Mouse (Mus musculus): ENCODE measurements around the gene Hoxa9.

Gene Hoxa9

DNA sequence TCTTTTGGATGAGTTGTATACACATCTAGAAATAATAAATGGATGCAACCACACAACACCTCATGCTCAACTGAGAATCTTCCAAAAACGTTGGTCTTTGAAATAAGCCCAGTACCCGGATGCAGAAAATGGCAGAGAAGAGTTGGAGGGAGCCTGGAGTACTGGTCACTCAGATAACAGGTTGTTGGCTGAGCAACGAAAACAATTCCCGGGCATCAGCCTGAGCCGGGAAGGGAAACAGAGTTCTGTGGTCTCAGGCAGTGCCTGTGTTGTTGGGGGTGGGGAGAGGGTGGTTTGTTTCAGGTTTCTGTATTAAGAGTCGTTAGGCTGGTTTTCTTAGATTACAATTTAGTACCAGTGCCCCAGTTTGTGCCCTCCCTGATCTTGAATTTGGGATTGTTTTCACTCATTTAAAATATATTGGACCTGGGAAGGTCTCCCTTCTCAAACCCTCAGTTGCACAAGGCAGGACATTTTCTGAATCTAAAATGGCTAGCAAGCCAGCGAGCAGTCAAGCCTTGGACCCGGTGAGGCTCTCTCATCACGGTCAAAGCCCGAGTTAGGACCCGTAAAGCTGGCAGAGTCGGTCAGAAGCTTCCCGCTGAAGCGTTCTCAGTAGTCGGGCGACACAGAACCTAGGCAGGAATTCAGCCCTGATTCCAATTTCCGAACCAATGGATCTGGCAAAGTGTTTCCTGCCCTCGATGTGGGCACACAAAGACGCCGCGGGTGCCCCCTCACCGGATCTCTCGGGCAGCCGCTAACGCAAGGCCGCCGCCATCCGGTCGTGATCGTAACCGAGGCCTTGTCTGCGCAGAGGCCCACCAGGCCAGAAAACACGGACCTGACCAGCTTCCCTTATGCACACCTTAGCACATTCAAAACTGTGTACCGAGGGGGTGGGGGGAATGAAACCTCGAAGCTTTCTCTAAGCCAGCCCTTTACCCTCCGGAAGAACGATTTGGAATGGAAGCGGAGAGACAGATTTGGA lies 2.1 kb downstream of the Hoxa9 start:
- DNase-seq (ENCODE audit: low spot score) = no peak

- no peak for DNase-seq (ENCODE audit: low spot score)
Observed at GRCm38 (mm10) chr6:52227470-52228222, 3.2 kb downstream of the Hoxa9 start.

DNA sequence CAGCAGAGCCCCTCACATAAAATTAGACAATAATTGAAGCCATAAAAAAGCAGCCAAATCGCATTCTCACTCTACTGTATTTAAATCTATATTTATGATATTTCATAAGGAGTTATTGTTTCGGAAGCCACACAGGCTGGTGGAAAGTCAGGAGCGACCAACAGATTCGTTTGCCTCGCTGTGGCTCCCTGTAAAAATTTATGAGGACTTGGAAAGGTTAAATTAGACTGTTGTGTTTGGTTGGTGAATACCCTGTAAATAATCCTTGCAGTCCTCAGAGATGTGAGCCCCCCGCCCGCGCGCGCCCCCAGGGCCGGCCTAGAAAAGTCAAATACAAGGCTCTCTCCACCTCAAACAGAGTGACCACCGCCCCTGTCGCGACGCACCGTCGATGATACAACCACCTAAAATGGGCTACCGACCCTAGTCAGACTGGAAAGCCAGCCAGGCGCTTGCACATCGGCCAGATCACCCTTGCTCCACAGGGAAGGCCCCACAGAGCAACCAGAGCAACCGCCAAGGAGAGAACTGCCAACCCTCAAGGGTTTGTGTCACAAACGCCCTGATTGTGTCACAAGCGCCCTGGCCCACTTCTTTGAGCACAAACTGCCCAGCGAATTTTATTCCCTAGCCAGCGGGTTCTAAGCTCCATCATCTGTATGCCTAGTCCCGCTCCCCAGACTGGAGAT lies 4.2 kb downstream of the Hoxa9 start:
- no peak for DNase-seq (ENCODE audit: low spot score)

DNA sequence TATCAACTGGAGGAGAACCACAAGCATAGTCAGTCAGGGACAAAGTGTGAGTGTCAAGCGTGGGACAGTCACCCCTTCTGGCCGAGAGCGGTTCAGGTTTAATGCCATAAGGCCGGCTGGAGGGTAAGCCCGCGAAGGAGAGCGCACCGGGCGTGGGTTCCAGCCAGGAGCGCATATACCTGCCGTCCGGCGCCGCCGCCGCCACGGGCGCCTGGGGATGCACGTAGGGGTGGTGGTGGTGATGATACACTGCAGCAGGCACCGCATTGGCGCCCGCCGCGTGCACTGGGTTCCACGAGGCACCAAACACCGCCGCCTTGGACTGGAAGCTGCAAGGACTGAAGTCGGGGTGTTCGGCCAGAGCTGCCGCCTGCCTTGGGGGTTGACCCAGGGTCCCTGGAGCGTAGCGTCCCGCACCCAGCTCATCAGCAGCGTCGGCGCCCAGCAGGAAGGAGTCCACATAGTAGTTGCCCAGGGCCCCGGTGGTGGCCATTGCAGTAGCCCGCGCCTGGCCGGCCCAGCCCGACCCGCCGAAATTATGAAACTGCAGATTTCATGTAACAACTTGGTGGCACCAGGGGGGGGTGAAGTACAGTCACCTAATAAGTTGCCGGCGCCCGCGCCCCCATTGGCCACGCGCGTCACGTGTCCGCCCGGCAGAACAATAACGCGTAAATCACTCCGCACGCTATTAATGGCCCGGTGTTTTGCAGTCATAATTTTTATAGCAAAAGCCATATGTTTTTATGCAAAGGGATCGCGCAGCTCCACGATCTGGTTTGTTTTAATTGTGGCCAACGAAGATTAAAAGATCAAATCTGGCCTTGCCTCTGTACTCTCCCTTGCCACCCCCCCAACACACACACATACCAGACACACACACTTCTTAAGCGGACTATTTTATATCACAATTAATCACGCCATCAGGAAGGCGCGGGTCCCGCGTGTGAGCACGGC lies 5.0 kb downstream of the Hoxa9 start:
- DNase-seq (ENCODE audit: low spot score) = no peak

DNA sequence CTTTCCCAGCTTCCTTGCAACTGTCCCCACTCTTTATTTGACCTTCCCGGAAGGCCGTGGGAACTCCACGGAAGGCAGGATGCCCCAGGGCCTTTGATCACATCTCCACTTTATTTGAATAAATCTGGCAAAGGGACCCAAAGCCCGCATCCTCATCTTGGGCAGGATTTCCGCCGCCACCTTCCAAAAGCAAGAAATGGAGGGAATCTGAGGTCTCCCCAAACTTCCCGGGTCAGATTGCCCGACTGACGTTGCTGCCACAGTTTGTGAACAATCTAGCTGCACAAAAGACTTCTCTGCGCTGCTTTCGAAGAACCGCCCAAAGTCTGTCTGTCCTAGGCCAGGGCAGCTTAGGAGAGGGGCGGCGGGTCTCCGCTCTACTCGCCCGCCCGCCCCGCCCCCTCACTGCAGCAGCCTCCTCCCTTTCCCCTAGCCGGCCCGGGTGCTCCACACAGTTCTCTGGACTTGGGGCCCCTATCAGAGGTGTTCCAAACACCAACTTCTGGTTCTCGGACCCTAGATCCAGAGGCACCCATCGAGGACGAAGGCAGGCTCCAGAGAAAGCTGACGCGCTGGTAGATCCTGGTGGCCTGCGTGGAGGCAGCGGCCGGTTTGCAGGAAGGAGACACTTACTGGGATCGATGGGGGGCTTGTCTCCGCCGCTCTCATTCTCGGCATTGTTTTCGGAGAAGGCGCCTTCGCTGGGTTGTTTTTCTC lies 5.8 kb downstream of the Hoxa9 start:
- DNase-seq (ENCODE audit: low spot score) = no peak

GRCm38 (mm10) chr6:52223939-52224760 lies 6.7 kb downstream of the Hoxa9 start:
- no peak for DNase-seq (ENCODE audit: low spot score)

DNA sequence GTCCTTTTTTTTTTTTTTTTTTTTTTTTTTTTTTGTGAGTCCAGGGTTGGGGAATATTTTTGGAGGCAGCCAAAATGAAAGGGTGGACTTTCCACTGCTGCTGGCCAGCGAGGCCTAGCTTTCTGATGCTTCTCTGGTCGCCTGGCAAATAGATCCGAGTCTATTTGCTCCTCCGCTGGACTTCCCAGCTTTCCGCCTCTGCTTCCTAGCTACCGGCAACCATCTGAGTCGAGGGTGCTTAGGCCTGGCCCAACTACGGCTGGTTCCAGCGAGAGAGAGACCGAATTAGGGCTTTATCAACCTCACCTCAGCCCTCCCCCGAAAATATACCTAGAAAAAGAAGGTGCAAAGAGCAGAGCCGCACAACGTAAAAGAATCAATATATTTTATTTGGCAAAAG lies 8.2 kb downstream of the Hoxa9 start:
- no peak for DNase-seq (ENCODE audit: low spot score)

DNA sequence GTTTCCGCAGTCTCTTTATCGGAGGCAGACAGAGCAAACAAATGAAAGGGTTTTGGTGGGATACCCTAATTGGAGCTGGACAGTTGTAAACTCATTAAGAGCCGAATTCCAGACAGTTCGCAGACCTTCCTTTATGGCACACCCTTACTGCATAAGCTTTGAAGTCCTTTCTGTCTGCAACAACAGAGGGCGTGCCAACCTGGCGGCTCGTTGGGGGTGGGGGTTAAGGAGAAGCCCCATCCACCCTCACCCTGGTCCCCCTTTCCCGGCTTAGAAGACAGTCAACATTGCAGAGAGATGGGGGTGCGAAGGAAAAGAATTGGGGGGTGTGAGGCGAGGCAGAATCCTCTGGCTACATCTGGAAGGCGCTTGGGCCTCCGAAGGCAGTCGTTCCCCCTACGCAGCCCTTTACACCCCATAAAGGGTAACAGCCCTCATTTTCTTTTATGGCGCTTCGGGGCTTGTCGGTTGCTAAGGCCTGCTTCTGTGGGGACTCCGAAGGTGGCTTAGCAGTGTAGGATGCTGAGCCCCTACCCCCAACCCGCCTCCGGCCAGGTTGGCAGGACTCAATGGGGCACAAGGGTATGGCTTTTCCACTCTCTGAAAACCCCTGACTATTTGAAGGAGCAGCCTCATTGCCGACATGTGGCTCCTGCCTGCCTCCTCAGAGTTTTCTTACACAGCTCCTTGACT lies 8.8 kb downstream of the Hoxa9 start:
- DNase-seq (ENCODE audit: low spot score) = no peak

DNA sequence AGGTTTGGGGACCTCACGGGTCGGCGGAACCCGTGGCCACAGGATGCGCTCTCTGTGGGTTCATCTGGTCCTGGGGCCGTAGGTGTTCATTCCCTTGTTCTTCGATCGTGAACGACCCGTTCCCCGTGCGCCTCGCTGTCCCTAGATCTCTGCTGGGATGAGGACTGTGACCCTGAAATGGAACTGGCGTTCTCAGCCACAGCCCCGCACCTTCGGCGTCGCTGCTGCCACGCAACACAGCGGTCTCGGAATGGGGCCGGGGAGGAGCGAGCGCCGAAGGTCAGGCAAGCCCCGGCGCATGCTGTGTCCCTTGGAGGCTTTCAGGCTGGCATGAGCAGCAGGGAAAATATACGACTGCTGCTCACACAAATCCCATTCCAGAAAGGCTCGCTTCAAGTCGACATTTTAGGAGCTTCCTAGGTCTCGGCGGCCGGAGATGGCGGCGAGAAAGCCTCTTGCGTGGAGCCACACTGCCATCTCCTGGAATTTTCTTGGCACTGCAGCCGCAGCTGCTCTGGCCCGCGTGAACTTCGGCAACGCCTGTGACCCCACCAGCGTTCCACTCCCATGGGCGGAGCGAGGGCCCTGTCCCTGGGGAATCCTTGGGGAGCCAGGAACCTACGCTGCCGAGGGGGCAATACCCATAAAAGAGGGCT lies 9.4 kb downstream of the Hoxa9 start, which contains the start of gene Hoxa7:
TSS of gene Hoxa7 (minus strand) at position 518 of the 656 bp plus-strand sequence.
- peak; percentile 57 for DNase-seq (ENCODE audit: low spot score)

DNA sequence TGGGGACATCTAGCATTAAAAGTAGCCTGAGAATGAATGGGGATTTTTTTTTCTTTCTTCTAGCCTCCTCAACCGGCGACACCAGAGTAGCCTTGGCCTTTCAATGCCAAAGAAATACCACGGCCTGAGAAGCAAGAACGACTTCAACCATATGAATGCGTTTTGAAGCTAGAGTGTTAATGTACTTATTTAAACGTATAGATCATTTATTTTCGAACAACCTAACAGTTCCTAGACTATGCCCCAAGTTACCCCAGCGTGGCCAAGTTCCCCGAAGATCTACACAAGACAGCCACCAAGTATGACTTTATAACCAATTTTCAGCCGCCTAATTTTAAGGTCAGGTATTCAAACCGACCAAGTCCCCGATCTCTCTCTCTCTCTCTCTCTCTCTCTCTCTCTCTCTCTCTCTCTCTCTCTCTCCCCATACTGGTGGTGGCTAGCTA lies 10.0 kb downstream of the Hoxa9 start:
- no peak for DNase-seq (ENCODE audit: low spot score)

DNA sequence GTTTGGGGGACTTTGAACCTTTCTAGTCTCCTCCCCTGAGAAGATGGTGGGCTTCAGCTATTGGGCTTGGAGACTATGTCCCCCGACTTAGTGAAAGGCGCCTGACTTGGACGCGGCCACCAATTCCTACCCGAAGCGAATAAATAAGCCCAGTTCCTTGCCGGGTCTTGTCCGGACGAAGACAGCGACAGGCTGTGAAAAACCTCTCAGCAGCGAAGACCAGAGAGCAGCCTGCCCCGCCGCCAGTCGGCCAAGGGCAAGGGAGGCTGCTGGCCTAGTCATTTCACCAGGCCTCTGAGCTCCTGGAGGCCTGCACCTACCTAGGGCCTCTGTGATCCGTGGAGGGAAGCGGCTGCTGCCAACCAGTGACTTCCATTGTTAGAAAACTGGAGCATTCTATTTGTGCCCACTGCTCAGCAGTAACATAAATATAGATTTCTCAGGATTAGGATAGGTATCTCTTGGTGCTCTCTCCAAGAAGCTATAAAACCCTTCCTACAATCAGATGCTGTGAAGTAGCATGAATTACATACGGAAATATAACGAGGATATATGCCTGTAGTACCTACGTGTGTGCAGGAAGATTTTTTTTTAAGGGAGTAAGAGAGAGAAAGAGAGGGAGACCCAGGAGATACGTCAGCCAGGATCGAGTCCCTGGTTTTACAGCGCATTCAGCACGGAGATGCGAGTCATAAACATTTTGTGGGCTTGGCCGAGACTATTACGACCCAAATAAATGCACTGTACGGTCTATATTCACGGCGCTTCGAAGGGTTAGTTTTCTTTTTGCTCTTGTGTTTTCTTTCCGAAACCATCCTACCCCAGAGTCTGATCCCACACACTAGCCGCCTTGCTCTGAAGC lies 10.7 kb downstream of the Hoxa9 start:
- no peak for DNase-seq (ENCODE audit: low spot score)

DNA sequence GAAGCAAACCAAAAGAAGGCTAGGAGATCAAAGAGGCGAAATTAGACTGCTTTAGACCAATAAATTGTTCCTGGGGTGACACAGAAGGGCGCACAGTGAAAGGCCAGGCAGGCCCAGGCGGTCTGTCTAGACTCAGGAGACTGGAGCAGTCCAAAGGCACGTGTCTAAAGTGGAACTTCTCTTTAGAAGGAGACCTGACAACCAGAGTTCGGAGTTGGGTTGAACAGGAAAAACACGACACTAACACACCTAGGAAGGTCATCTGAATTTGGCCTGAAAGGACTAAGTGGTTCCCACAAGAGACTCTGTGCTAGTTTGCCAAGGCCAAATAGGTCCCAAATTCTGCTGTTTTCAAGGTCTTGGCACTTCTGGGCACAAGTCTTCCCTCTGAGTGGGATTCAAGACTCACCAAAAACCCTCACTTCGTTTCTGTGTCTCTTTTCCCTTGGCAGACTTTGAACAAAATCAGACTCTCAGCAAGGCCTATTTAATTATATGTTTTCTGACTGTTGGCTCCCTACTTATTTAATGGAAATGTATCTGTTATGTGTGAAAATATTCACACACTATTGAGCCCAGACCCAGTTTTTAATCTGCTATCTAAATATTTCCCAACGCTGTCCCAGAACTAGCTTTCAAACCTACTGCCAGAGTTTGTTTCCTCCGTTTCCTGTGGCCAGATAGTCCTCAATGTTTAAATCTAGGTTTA lies 11.5 kb downstream of the Hoxa9 start:
- DNase-seq (ENCODE audit: low spot score) = no peak

DNA sequence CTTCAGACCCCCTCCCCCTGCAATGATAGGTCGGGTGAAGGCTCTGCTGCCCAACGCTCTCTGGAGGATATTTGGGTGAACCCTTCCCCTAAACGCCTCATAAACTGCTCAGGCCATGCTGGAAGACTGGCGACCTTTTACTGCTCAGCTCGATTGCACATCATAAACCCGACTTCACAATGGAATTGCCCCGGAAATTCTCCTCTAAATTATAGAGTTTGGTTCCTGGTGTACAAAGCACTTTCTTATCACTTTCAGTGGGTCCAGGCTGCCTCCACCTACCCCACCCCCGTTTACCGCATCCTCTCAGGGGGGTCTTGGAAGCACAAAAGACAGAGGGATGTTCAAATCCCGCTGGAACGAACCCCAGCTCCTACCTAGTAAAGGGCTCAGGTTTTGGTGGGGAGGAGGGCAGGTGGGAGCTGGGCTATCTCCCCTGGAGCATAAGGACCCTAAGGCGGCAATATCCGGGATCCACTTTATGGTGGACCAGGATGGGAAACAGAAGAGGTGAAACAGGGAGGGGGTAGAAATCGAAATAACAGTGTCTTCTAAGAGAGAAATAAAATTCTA lies 12.2 kb downstream of the Hoxa9 start:
- no peak for DNase-seq (ENCODE audit: low spot score)

DNA sequence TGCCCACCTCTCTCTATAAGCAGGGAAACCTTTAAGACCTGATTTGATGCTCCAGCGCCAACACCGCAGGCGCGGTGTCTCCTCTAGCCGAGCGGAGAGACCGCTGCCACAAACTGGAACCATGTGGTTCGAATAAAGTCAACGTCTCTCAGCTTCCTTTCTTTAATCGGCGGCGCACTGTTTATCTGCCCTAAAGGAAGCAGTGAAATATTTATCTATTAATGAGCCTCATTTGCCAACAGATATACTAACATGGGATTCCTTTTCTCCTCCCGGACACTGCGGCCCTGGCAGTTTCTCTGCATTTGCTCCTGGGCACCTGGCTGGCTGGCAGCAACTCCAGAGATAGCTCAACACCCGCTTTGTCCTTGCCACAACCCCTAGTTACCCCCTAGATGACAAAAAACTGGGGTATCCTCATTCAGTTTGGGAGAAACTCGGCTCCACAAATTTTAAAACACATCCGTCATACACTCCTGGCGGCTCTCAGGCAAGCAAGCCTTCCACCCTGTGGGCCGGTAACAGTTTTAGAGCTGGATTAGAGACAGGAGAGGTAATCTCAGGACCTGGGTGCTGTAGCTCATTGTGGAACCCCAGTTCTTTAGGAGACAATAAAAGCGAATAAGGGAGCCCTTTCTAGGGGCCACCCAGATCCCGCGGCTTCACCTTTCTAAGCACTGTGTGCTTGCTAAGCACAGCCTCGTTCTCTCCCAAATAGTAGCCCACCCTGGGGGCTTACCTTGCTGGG lies 12.8 kb downstream of the Hoxa9 start:
- no peak for DNase-seq (ENCODE audit: low spot score)

DNA sequence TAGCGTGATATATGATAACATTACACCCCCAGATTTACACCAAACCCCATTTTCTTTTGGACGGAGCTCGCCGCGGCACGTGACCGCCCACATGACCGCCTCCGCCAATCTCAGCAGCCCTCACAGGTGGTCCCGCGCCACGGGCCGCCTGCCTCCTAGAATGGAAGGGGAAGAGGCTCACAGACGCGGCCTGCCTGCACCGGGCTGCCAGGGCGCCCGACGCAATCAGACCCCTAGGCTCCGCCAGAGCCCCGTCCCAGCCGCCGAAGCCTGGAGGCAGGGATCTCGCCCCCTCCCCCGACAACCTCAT lies 13.5 kb downstream of the Hoxa9 start:
- DNase-seq (ENCODE audit: low spot score) = no peak

Measured in left cerebral cortex, adult 11 months (tissue).